Mouse (Mus musculus) olfactory bulb, adult 2 months (tissue): Measurements from ENCODE around the gene Fam126a. TPM values are rescaled to one million over a fixed set of nuclear protein-coding genes. Genes with fewer than 3 reads are reported as not detected.

Experiments used
- H3K27ac ChIP-seq: fragments of 200-500 bp; 2 replicates; pipeline ENCODE4 v1.5.1; 2012; ENCODE audit warnings: low read depth, low read length; ENCODE audit not compliant: insufficient read depth
- H3K4me1 ChIP-seq: fragments of 200-500 bp; 2 replicates; pipeline ENCODE4 v1.6.1; 2012; ENCODE audit warnings: low read length; ENCODE audit not compliant: control insufficient read depth, insufficient read depth
- H3K4me3 ChIP-seq: fragments of 200-500 bp; 2 replicates; pipeline ENCODE4 v1.5.1; 2012; ENCODE audit warnings: mild to moderate bottlenecking, low read depth, low read length, moderate library complexity; ENCODE audit not compliant: insufficient read depth
- CTCF ChIP-seq: fragments of 200-500 bp; IDR thresholded peaks from 2 replicates; pipeline ENCODE4 v1.5.1; 2012; ENCODE audit warnings: low read depth, mild to moderate bottlenecking, low read length, moderate library complexity; ENCODE audit not compliant: insufficient read depth
- POLR2A ChIP-seq: fragments of 200-500 bp; IDR thresholded peaks from 2 replicates; pipeline ENCODE4 v1.6.1; 2012; ENCODE audit warnings: mild to moderate bottlenecking, low read depth, low read length, moderate library complexity; ENCODE audit not compliant: insufficient read depth
- WGBS: fragments of 180-500 bp; shearing (Covaris S2); methylation state at CpG from one replicate; pipeline ENCODE4 v1.1.7; 2018; 5-methylcytosine and 5-hydroxymethylcytosine counted together
- polyA plus RNA-seq: library from polyadenylated mRNA; stranded (reverse); fragments of >200 nt; gene quantifications from 2 replicates; pipeline ENCODE4 v1.2.4, GENCODE M21; 2012; ENCODE audit warnings: low replicate concordance; ENCODE audit not compliant: missing spikeins, insufficient read depth, insufficient read length

Gene Fam126a
- polyA plus RNA-seq, 1 experiment, result not detected

GRCm38 (mm10) chr5:24057592-24057991, 27.1 kb upstream of the Fam126a start:
- 73% methylated on average over 3 of the region's 3 CpGs for WGBS

GRCm38 (mm10) chr5:24056865-24057264, 26.4 kb upstream of the Fam126a start:
- H3K4me1 ChIP-seq, result no peaks in the 10 kb centered on the region
- H3K27ac ChIP-seq, result no peak overlapping the region
- 93% methylated on average over 2 of the region's 2 CpGs for WGBS
- no peak for TF ChIP-seq CTCF
- TF ChIP-seq POLR2A, result no peak
- H3K4me3 ChIP-seq, result no peak overlapping the region

More at GRCm38 (mm10) chr5:24057592-24057991, 27.1 kb upstream of the Fam126a start:
- no peak overlapping the region for H3K27ac ChIP-seq
- H3K4me1 ChIP-seq, result no peaks in the 10 kb centered on the region
- TF ChIP-seq POLR2A (no peak), CTCF (no peak)
- H3K4me3 ChIP-seq, result no peak overlapping the region

GRCm38 (mm10) chr5:24054382-24054781, 23.9 kb upstream of the Fam126a start:
- TF ChIP-seq CTCF (no peak), POLR2A (no peak)
- H3K4me1 ChIP-seq, result no peaks in the 10 kb centered on the region
- H3K4me3 ChIP-seq, result no peak overlapping the region
- 94% methylated on average over 3 of the region's 3 CpGs for WGBS
- no peak overlapping the region for H3K27ac ChIP-seq

- Histone ChIP-seq H3K4me3 (no peak overlapping the region), H3K27ac (no peak overlapping the region), H3K4me1 (no peaks in the 10 kb centered on the region)
- 48% methylated on average over 9 of the region's 9 CpGs for WGBS
- TF ChIP-seq CTCF (no peak), POLR2A (no peak)
Measured at GRCm38 (mm10) chr5:24053245-24054190, 23.0 kb upstream of the Fam126a start.

GRCm38 (mm10) chr5:24051755-24052675, 21.5 kb upstream of the Fam126a start:
- Histone ChIP-seq H3K27ac (no peak overlapping the region), H3K4me3 (no peak overlapping the region), H3K4me1 (no peaks in the 10 kb centered on the region)
- TF ChIP-seq CTCF (no peak), POLR2A (no peak)
- WGBS, result 78% methylated on average over 16 of the region's 16 CpGs

GRCm38 (mm10) chr5:24047821-24048220, 17.3 kb upstream of the Fam126a start:
- Histone ChIP-seq H3K27ac (no peak overlapping the region), H3K4me1 (no peaks in the 10 kb centered on the region), H3K4me3 (no peak overlapping the region)
- WGBS, result 83% methylated on average over 1 of the region's 1 CpGs
- TF ChIP-seq CTCF (no peak), POLR2A (no peak)

GRCm38 (mm10) chr5:24047001-24047400, 16.5 kb upstream of the Fam126a start:
- TF ChIP-seq CTCF (no peak), POLR2A (no peak)
- WGBS, result 95% methylated on average over 7 of the region's 7 CpGs
- no peak overlapping the region for H3K4me3 ChIP-seq
- H3K27ac ChIP-seq, result no peak overlapping the region
- no peaks in the 10 kb centered on the region for H3K4me1 ChIP-seq

GRCm38 (mm10) chr5:24045998-24046631, 15.6 kb upstream of the Fam126a start:
- no peak for TF ChIP-seq POLR2A
- no peak for TF ChIP-seq CTCF
- no peak overlapping the region for H3K4me3 ChIP-seq
- H3K27ac ChIP-seq, result no peak overlapping the region
- 27% methylated on average over 4 of the region's 4 CpGs for WGBS
- no peaks in the 10 kb centered on the region for H3K4me1 ChIP-seq

- Histone ChIP-seq H3K4me1 (no peaks in the 10 kb centered on the region), H3K27ac (no peak overlapping the region), H3K4me3 (no peak overlapping the region)
- 85% methylated on average over 1 of the region's 1 CpGs for WGBS
- no peak for TF ChIP-seq CTCF
- no peak for TF ChIP-seq POLR2A
Measured at GRCm38 (mm10) chr5:24044387-24044786, 13.9 kb upstream of the Fam126a start.
